In genomic region chr12:27909417-27910100, GRCm38 (mm10) we compare ENCODE assay signal across 29 mouse cellular contexts.
"Had no signal": no experiment of that assay in that cellular context is flagged by ENCODE, and none has a peak within 500 bp of the region (broad histone marks: within the 10 kb centered on the region; RNA-seq: fewer than 3 reads in every experiment).

No protein-coding gene starts in this region.

- ATAC-seq: hindbrain, embryonic 16.5 days; inflammation-experienced regulatory T-cells, adult 6 months; intestine, embryonic 15.5 days; intestine, postnatal 0 days had no signal

- H3K4me1 ChIP-seq: heart, embryonic 13.5 days; heart, embryonic 15.5 days; hindbrain, embryonic 12.5 days; intestine, embryonic 15.5 days; limb, embryonic 10.5 days; limb, embryonic 12.5 days; liver, embryonic 13.5 days; liver, embryonic 15.5 days had no signal

- H3K27me3 ChIP-seq: heart, embryonic 13.5 days; heart, embryonic 15.5 days; hindbrain, embryonic 12.5 days; intestine, embryonic 15.5 days; limb, embryonic 12.5 days; liver, embryonic 13.5 days; liver, embryonic 15.5 days had no signal

- DNase-seq: gastrocnemius, adult 2 months; gastrocnemius, postnatal 14 days; gastrocnemius, postnatal 36 days; heart, adult 11 months; heart, adult 2 months; heart, postnatal 14 days; heart, postnatal 36 days; kidney, adult 18-20 months; kidney, adult 8-10 months; kidney, postnatal 10 days; kidney, postnatal 25 days; kidney, postnatal 4 days; liver; liver, embryonic 13.5 days had no signal

- H3K4me2 ChIP-seq: heart, embryonic 11.5 days; heart, embryonic 13.5 days; heart, embryonic 15.5 days; hindbrain, embryonic 12.5 days; hindbrain, embryonic 14.5 days; intestine, embryonic 15.5 days; limb, embryonic 12.5 days; liver, embryonic 11.5 days; liver, embryonic 13.5 days; liver, embryonic 15.5 days had no signal

- H3K9me3 ChIP-seq: heart, embryonic 13.5 days; heart, embryonic 15.5 days; hindbrain, embryonic 12.5 days; intestine, embryonic 15.5 days; limb, embryonic 10.5 days; limb, embryonic 12.5 days; liver, embryonic 13.5 days; liver, embryonic 15.5 days had no signal

- H3K9ac ChIP-seq: heart, embryonic 13.5 days; heart, embryonic 15.5 days; hindbrain, embryonic 12.5 days; hindbrain, embryonic 14.5 days; intestine, embryonic 15.5 days; limb, embryonic 12.5 days; liver, embryonic 13.5 days; liver, embryonic 15.5 days had no signal

- H3K36me3 ChIP-seq: heart, embryonic 13.5 days; heart, embryonic 15.5 days; hindbrain, embryonic 12.5 days; intestine, embryonic 15.5 days; limb, embryonic 10.5 days; limb, embryonic 12.5 days; liver, embryonic 13.5 days; liver, embryonic 15.5 days had no signal

- H3K27ac ChIP-seq: gastrocnemius, adult 2 months; heart, adult 2 months; heart, embryonic 13.5 days; heart, embryonic 15.5 days; hindbrain, embryonic 12.5 days; hindbrain, embryonic 14.5 days; intestine, embryonic 15.5 days; layer of hippocampus, adult 2 months; left cerebral cortex, adult 2 months; limb, embryonic 10.5 days; limb, embryonic 12.5 days; liver, embryonic 13.5 days; liver, embryonic 15.5 days had no signal

- H3K4me3 ChIP-seq: gastrocnemius, adult 2 months; heart, adult 2 months; heart, embryonic 13.5 days; heart, embryonic 15.5 days; hindbrain, embryonic 12.5 days; intestine, embryonic 15.5 days; layer of hippocampus, adult 2 months; left cerebral cortex, adult 2 months; limb, embryonic 10.5 days; limb, embryonic 12.5 days; liver, embryonic 13.5 days; liver, embryonic 15.5 days had no signal
